Mouse (Mus musculus): ENCODE measurements at regions not wholly inside any gene's neighbourhood (a gene's known extent, or its start where the extent isn't known, plus 50 kb on each side); places are given as distances from the start of the nearest gene placed in this dataset.

DNA sequence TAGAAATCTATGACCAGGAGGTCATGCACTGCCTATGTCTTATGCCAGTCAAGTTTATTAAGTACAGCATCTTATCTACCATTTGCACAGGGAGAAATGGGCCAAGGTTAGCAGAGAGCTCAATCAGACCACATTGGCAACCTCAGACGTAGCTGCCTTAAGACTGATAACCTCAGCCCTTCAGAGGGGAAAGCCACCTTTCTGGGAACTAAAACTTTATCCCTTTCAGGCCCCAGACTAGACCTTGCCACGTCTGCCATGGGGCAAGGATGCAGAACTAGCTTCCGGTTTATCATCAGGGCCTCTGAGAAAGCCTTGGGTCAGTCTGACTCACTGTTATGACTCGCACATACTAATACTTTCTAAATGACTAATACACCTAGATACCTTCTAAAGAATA, 188.8 kb upstream of the Agap1 start:
- H3K27ac ChIP-seq (ENCODE audit: low read depth) = no peak overlapping the region
- 53% methylated on average over 4 of the region's 4 CpGs for WGBS (ENCODE audit: insufficient replicate concordance)
- H3K27me3 ChIP-seq (ENCODE audit: insufficient read depth, low read length) = no peaks in the 10 kb centered on the region
- no peak overlapping the region for H3K4me3 ChIP-seq (ENCODE audit: low read depth, low read length)
- H3K9me3 ChIP-seq (ENCODE audit: low read length) = no peaks in the 10 kb centered on the region
- ATAC-seq (no peak), DNase-seq (no peak)
- H3K4me2 ChIP-seq (ENCODE audit: low read depth, low read length) = no peak overlapping the region
- no peaks in the 10 kb centered on the region for H3K4me1 ChIP-seq (ENCODE audit: insufficient read depth)
- no peak overlapping the region for H3K9ac ChIP-seq (replicated peaks)
- TF ChIP-seq EP300 (IDR thresholded peaks at IDR 0.05; ENCODE audit: low read depth) (no peak), CTCF (IDR thresholded peaks at IDR 0.05; ENCODE audit: low read depth) (no peak)
- H3K36me3 ChIP-seq (replicated peaks; ENCODE audit: insufficient read depth, low read length) = no peaks in the 10 kb centered on the region

DNA sequence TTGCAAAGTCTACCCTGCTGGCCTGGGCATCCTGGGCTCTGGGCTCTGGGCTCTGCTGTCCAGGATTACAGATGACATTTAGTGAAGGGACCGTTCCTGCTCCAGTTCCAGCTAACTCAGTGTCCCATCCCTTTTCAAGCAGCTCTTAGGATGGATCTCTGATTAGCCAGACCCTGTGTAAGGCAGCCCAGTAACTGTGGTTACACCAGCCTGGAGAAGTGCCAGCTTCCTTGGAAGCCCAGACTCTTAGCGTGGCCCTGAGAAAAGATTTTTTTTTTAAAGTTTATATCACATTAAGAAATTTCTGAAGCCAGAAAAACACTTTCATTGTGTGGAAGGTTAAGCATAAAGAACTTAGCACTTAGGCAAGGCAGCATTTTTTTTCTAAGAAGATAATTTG, 185.8 kb upstream of the Agap1 start:
- no peak for ATAC-seq

DNA sequence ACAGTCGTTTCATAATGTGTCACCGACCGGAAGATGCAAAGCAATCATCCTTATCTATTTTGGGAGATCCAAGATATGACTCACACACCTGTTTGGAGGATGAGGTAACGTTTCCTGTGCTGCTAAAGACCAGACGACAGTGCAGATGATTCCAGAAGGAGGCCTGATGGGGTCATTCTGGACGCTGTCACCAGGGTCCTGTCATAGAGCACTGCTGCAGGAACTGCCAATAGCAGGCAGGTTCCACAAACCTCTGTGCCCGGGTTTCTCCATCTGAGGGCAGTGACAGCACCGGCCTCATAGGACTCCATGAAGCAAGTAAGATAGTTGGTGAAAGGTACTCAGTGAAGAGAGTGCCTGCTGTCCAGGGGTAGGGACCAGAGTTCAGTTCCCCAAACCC, 182.9 kb upstream of the Agap1 start:
- no peaks in the 10 kb centered on the region for H3K9me3 ChIP-seq (ENCODE audit: low read length)
- H3K9ac ChIP-seq (replicated peaks) = no peak overlapping the region
- H3K4me1 ChIP-seq (ENCODE audit: insufficient read depth) = no peaks in the 10 kb centered on the region
- no peaks in the 10 kb centered on the region for H3K27me3 ChIP-seq (ENCODE audit: insufficient read depth, low read length)
- H3K27ac ChIP-seq (ENCODE audit: low read depth) = no peak overlapping the region
- WGBS (ENCODE audit: insufficient replicate concordance) = 55% methylated on average over 8 of the region's 8 CpGs
- no peak for DNase-seq
- H3K4me3 ChIP-seq (ENCODE audit: low read depth, low read length) = no peak overlapping the region
- TF ChIP-seq CTCF (IDR thresholded peaks at IDR 0.05; ENCODE audit: low read depth) (no peak), EP300 (IDR thresholded peaks at IDR 0.05; ENCODE audit: low read depth) (no peak)
- H3K4me2 ChIP-seq (ENCODE audit: low read depth, low read length) = no peak overlapping the region
- no peaks in the 10 kb centered on the region for H3K36me3 ChIP-seq (replicated peaks; ENCODE audit: insufficient read depth, low read length)
- no peak for ATAC-seq

More for the DNA sequence above, 185.8 kb upstream of the Agap1 start:
- H3K9ac ChIP-seq (replicated peaks) = no peak overlapping the region
- H3K9me3 ChIP-seq (ENCODE audit: low read length) = no peaks in the 10 kb centered on the region
- DNase-seq = no peak
- WGBS (ENCODE audit: insufficient replicate concordance) = 71% methylated on average over 2 of the region's 2 CpGs
- no peaks in the 10 kb centered on the region for H3K4me1 ChIP-seq (ENCODE audit: insufficient read depth)
- H3K36me3 ChIP-seq (replicated peaks; ENCODE audit: insufficient read depth, low read length) = no peaks in the 10 kb centered on the region
- no peak overlapping the region for H3K4me3 ChIP-seq (ENCODE audit: low read depth, low read length)
- no peaks in the 10 kb centered on the region for H3K27me3 ChIP-seq (ENCODE audit: insufficient read depth, low read length)
- TF ChIP-seq EP300 (IDR thresholded peaks at IDR 0.05; ENCODE audit: low read depth) (no peak), CTCF (IDR thresholded peaks at IDR 0.05; ENCODE audit: low read depth) (no peak)
- H3K4me2 ChIP-seq (ENCODE audit: low read depth, low read length) = no peak overlapping the region
- no peak overlapping the region for H3K27ac ChIP-seq (ENCODE audit: low read depth)

DNA sequence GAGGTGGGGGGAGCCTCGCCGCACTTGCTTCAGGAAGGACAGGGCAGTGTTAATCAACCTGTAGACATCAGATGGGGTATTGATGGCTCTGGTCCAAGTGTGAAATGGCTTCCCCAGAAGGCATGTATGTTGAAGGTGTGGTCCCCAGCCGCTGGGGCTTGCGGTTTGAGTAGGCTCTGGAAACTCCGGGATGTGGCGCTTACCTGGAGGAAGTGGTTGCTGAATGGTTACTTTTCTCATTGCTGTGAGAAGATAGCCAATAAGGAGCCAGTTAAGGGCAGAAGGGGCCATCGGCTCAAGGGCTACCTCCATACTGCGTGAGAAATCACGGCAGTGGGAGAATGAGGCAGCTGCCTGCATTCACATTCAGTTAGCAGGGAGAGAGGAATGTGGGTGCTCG, 181.6 kb upstream of the Agap1 start:
- Histone ChIP-seq H3K9me3 (ENCODE audit: low read length) (no peaks in the 10 kb centered on the region), H3K27me3 (ENCODE audit: insufficient read depth, low read length) (no peaks in the 10 kb centered on the region), H3K36me3 (replicated peaks; ENCODE audit: insufficient read depth, low read length) (no peaks in the 10 kb centered on the region), H3K4me1 (ENCODE audit: insufficient read depth) (no peaks in the 10 kb centered on the region), H3K27ac (ENCODE audit: low read depth) (no peak overlapping the region), H3K4me2 (ENCODE audit: low read depth, low read length) (no peak overlapping the region), H3K9ac (replicated peaks) (no peak overlapping the region), H3K4me3 (ENCODE audit: low read depth, low read length) (no peak overlapping the region)
- 75% methylated on average over 10 of the region's 10 CpGs for WGBS (ENCODE audit: insufficient replicate concordance)
- ATAC-seq (no peak), DNase-seq (no peak)
- TF ChIP-seq EP300 (IDR thresholded peaks at IDR 0.05; ENCODE audit: low read depth) (no peak), CTCF (IDR thresholded peaks at IDR 0.05; ENCODE audit: low read depth) (no peak)

DNA sequence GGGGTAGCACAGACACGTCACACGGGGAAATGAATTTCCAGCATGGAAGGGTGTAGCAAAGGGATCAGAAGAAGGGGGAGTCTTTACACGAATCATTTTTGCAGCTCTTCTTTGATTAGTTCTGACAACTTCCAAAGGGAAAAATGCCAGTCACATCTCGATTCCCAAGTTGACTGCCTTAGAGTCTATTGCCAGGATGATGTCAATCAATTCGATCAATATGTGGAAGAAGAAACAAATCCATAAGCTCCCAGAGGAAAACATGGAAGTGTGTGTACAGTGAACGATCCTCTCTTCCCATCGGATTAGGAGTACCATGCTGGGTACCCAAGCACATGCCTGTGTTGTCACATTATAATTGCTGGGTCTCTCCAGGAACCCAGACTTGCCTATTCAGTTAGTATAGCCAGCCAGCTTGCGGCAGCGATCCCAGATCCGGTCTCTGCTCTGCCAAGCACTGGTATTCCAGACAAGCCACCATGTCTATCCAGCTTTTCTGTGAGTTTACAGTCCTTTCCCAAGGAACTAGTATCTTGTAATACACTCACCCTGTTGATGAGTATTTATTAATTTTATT, 180.7 kb upstream of the Agap1 start:
- Histone ChIP-seq H3K27me3 (ENCODE audit: insufficient read depth, low read length) (no peaks in the 10 kb centered on the region), H3K4me1 (ENCODE audit: insufficient read depth) (no peaks in the 10 kb centered on the region), H3K9me3 (ENCODE audit: low read length) (no peaks in the 10 kb centered on the region), H3K4me2 (ENCODE audit: low read depth, low read length) (no peak overlapping the region), H3K36me3 (replicated peaks; ENCODE audit: insufficient read depth, low read length) (no peaks in the 10 kb centered on the region), H3K4me3 (ENCODE audit: low read depth, low read length) (no peak overlapping the region), H3K27ac (ENCODE audit: low read depth) (no peak overlapping the region), H3K9ac (replicated peaks) (no peak overlapping the region)
- ATAC-seq (no peak), DNase-seq (no peak)
- no peak for TF ChIP-seq CTCF (IDR thresholded peaks at IDR 0.05; ENCODE audit: low read depth)
- TF ChIP-seq EP300 (IDR thresholded peaks at IDR 0.05; ENCODE audit: low read depth) = no peak
- WGBS (ENCODE audit: insufficient replicate concordance) = 77% methylated on average over 10 of the region's 10 CpGs

DNA sequence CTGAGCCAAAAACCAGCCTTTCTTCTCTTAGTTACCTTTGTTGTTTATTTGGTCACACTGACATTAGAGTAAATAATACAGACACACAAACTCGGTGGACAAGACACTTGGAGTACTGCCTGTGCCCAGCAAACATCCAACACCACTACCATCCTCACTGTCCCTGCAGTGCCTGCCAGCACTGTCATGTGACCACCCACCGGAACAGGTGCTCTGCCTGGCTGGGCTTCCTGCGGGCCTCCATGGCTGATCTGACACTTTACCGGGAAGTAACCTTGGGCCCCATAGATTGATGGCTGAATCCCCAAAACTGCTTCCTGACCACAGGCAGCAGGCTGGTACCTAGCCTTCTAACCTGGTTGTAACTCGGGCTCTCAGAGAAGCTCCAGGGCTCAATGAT, 175.2 kb upstream of the Agap1 start:
- no peaks in the 10 kb centered on the region for H3K9me3 ChIP-seq (ENCODE audit: low read length)
- no peak overlapping the region for H3K4me2 ChIP-seq (ENCODE audit: low read depth, low read length)
- DNase-seq (no peak), ATAC-seq (no peak)
- H3K27ac ChIP-seq (ENCODE audit: low read depth) = no peak overlapping the region
- H3K4me1 ChIP-seq (ENCODE audit: insufficient read depth) = no peaks in the 10 kb centered on the region
- WGBS (ENCODE audit: insufficient replicate concordance) = 57% methylated on average over 5 of the region's 5 CpGs
- no peak overlapping the region for H3K9ac ChIP-seq (replicated peaks)
- no peak overlapping the region for H3K4me3 ChIP-seq (ENCODE audit: low read depth, low read length)
- no peaks in the 10 kb centered on the region for H3K27me3 ChIP-seq (ENCODE audit: insufficient read depth, low read length)
- H3K36me3 ChIP-seq (replicated peaks; ENCODE audit: insufficient read depth, low read length) = no peaks in the 10 kb centered on the region
- TF ChIP-seq EP300 (IDR thresholded peaks at IDR 0.05; ENCODE audit: low read depth) = no peak
- TF ChIP-seq CTCF (IDR thresholded peaks at IDR 0.05; ENCODE audit: low read depth) = no peak
